Mouse (Mus musculus) lung, postnatal 0 days (tissue): ENCODE measurements around the gene Zfp365.

Experiments used
- CTCF ChIP-seq: IDR thresholded peaks from 2 replicates; pipeline ENCODE4 v1.5.1; 2016; ENCODE audit warnings: antibody characterized with exemption, mild to moderate bottlenecking
- EP300 ChIP-seq: IDR thresholded peaks from 2 replicates; pipeline ENCODE4 v1.6.1; 2016; ENCODE audit warnings: antibody characterized with exemption, mild to moderate bottlenecking, control low read depth

DNA sequence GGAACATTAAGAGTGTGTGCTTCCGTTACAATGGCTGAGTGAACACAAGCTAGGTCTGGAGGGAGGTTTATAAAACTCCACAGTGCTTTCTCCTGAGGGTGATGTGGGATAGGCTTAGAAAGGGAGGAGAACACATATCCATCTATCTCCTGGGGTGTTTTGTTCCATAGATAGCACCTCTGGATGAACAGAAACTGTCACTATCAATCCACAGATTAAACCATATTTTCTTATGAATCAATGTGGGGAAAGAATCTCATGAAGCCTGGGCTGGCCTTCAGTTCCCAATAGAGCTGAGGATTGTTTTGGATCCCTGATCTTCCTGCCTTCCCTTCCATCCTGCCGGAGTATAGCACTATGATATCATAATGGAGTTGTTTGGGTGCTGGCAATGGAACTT, 5.5 kb downstream of the Zfp365 start:
- TF ChIP-seq CTCF (no peak), EP300 (no peak)
